Mouse (Mus musculus) testis, postnatal 10 days (tissue): Measurements from ENCODE around the gene Gpr31b.
A peak's percentile ranks its signal among the peaks of the same experiment; 100 is the strongest.
"Not testable (repeated sequence)": the region's sequence is repeated elsewhere in the genome, so short reads cannot be mapped to it uniquely, and the experiment has no call there.

ENCODE experiments used
- DNase-seq: peaks from one replicate; pipeline ENCODE4 v3.0.0; 2021; ENCODE audit warnings: low spot score

The Gpr31b gene

DNA sequence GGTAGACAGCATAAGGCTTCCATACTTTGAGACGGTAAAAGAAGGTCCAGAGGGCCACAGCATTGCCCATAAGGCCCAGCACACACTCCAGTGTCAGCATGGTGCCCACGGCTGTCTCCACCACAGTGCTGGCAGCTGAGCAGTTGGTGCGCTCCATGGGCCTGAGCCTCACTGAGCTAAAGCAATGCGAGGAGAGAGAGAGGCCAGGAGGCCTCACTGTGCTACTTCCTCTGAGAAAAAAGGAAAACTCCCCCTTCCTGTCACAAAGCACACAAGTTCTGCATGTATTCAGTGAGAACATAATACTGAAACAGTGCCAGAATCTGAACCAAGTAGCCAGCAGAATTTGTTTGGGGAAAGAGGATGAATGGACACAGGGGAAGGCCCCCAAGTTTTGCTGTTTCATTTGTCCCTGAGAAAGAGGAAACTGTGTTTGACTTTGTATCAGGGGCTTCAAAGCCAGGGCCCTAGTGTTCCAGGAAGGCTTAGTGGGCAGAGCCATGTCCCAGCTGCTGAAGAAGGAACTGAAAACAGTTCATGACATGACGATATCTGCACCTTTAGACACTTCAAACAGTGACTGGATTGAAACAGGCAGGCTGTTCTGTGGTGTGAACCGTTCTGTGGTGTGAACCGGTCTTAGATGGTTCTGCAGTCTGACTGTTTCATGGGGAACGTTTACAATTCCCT, at the start of gene Gpr31b:
Gene Gpr31b (minus strand): TSS at position 173 of the 690 bp plus-strand sequence.
- DNase-seq: not testable (repeated sequence)

DNA sequence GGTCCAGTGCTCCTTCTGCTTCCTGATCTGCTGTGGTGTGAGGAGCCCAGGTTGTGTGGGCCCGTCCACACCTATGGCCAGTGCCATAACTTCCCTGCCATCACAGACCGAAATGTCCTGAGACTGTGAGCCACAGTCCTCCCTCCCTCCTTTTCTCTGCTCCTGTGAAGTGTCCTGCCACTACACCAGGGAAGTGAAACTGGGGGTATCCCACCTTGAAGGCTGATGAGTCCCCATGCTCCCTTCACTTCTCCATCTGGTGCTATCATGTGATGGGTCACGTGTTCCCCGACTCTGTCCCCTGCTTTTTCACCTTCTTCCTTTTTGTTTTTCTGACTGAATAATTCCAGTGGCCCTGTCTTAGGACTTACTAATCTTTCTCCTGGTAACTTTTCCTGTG, 40.9 kb upstream of the Gpr31b start:
- not testable (repeated sequence) for DNase-seq

DNA sequence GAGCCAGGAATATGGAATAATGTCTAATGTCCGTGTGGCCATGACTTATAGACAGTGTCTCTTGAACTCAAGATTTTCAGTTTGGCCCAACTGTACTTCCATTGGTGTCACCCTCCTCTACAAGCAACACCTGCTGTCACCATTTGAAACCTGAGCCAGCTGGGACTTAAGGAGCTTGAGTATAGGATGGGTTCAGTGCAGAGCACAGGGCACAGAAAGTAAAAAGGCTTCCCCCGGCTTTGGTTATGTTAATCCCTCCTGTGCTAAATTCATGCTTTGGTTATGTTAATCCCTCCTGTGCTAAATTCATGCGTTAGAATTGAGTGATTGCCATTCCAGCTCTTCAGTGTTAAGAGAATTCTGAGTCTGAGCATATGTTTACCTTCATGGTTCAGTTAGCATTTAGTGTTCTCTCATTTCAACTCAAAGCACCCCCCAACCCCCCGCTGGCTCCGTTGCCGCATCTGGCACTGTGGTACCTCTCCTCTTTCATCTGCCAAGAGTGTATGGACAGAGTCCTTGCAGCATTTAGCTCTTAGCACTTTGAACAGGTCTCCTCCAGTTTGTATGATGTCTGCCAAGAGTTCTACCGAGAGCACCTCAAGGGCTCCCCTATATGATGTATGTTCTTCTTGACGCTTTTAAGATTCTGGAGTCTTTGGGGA, 40.1 kb upstream of the Gpr31b start:
- DNase-seq: not testable (repeated sequence)

DNA sequence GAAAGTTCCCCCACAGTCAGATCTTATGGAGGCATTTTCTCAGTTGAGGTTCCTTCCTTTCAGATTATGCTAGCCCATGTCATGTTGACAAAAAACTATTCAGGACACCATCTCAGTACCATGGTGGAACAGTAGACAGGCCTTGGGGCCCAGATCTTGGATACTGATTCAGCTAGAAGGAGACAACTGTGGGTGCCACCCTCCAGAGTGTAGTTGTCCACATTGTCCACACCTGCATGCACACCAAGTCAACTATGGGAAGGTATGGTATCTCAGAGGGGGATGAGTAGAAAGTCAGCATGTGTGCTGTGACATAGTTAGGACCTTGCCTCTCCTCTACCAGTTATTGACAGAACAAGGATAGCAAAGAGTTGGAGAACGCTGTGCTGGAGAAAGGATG, 39.4 kb upstream of the Gpr31b start:
- not testable (repeated sequence) for DNase-seq

DNA sequence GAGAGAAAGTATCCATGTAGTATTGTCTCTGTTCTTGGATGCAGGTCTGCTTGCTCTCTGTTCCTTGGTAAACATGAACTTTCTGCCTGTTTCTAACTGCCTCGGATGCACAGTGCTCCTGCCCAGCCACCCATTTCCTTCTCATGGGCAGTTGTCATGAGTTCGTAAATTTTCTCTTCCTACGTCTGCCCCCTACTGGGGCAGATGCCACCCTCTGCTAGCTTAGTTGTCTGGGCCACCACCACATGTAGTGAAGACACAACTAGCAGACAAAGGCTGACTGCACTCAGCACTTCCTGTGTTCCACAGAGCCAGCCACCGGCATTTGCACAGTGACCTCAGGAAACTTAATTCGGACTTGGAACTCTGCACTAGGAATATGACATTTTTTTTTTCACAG, 17.1 kb upstream of the Gpr31b start:
- not testable (repeated sequence) for DNase-seq

DNA sequence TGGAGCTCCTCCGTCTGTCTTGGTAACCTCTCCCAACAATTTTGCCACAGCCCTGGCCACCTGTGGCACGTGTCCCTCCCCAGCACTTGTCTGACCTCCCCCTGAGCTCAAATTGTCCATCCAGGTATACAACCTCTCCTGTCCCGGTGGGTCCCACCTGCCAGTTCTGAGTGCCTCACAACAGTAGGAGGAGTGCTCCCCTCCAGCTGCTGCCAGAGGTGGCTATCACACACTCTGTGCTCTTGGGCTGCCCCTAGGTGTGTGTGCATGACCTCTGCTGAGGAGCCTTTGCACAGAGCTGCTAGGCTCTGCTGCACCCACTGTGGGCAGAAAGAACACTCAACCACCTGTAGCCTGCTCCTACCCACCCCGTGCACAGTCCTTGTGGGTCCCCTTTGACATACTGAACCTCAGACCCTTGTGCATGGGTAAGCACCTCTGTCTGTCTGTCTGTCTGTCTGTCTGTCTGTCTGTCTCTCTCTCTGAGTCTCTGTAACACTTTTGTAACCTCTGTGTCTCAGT, 15.8 kb upstream of the Gpr31b start:
- not testable (repeated sequence) for DNase-seq

DNA sequence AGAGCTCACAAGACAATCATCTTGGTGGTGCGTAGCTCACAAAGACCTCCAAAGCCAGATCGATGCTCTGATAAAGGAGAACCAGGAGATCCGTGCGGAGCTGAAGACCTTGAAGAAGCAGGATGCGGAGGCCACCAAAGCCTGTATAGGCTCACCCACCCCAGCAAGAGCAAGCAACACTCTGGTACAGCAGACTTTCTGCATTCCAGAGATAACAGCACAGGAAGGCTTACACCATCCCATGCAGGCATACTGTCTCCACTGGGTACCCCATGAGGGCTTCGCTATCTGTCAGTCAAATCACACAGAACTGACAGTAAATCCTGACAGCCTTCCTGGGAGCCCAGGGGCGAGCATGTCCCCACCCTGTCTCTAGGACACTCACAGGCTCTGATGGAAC, 10.8 kb upstream of the Gpr31b start:
- not testable (repeated sequence) for DNase-seq

DNA sequence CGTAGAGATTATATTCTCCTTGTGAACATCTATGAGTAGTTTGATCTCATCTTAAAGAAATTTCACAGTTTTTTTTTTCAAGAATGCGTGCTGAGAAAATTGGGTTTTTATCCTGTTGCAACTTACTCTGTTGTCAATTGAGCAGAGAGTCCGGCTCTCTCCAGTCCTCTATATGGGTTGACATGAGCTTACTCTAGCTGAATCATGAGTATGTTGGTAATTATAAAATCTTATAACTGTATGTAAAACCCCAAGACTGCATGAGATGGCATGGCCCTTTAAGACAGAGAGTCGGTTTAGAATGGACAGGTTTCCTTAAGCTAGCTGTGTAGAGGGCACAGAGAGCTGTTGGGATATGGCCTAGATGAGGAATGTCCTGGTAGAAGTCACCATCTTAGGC, 8.7 kb upstream of the Gpr31b start, which contains the start of gene Tcp10b:
Gene Tcp10b (plus strand): TSS at position 301 of the 400 bp plus-strand sequence.
- DNase-seq: not testable (repeated sequence)

DNA sequence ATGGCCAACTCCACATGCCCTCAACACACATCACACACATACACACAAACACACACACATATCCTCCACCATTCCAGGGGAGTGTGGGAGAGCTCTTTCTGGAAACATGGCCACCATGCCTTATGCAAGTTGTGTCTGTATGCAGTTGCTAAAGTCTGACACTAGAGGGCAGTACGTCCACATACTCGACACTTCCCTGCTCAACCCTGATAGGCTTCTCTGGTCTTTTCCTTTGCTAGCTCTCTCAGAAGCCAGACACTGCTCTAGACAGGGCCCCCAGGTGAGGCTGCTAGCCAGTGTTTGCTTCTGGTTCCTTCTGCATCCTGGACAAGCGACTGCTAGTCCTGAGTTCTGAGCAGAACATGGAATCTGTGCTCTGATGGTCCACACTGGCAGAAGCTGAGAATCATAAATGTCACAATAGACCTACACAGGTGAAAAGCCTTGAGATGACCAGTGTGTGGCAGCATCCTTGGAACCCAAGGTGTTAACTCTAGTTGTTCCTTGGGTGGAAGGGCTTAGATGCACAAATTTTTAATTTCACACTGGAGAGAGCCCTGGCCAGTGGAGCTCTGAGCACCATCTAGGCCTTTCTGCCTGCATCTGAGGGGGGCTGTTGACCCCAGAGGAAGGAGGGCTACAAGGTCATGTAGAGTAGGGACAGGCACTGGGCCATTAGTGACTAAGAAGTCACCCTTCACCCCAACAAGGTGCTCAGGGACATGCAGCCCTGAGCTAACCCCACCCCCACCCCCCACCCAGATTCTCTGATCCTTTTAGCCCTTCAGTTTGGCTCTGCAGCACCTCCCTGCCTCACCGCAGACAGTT, 8.0 kb downstream of the Gpr31b start:
- DNase-seq: peak; percentile 46

DNA sequence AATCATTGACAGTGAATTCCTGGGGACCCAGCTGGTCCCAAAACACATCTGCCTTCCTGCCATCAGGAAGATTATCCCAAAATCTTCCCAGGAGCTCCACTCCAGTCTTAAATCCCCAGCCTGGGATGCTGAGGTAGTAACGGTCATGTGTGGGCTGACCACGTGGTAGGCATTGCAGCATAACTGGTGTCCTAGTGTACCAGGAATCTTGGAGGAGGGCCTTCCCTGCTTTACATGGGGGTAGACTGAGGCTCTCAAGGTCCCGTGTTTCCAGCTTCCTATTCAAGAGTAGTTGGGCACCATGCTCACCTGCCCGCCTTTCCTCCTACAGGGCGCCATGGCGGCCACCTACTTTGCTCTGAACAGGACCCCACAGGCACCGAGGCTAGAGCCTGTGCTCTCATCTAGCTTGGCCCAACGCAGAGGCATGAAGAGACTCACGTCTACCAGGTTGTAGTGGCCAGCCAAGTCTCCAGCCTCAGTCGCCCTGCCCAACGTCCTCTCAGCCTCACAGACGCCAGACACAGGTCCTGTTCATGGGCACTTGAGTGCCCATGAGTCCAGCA, 15.4 kb downstream of the Gpr31b start:
- DNase-seq: not testable (repeated sequence)

DNA sequence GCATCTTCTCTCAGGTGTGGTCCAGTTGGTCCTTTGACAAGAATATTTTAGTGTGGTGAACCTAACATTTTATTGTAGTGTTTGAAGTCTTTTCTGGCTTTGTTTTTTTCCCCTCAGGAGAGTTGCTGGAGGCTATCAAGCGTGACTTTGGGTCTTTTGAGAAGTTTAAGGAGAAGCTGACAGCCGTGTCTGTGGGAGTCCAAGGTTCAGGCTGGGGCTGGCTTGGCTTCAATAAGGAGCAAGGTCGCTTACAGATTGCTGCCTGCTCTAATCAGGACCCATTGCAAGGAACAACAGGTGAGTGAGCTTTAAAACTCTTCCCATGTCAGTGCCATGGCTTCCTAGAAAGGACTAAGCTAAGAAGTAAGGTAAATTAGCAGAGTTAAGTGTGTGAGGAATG, 38.8 kb downstream of the Gpr31b start:
- no peak for DNase-seq

DNA sequence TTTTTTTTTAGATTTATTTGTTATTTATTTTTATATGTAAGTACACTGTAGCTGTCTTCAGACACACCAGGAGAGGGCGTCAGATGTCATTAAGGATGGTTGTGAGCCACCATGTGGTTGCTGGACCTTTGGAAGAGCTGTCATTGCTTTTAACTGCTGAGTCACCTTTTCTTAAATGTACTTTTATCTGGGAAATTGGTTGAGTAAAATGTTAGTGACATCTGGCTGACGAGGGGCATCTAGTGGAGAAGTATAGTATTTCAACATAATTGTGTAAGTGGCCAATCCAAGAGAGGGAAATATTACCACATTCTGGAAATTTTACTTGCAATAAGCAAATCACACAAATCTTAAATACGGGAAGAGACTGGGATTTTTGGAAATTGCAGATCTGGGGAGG, 42.2 kb downstream of the Gpr31b start:
- DNase-seq: no peak

DNA sequence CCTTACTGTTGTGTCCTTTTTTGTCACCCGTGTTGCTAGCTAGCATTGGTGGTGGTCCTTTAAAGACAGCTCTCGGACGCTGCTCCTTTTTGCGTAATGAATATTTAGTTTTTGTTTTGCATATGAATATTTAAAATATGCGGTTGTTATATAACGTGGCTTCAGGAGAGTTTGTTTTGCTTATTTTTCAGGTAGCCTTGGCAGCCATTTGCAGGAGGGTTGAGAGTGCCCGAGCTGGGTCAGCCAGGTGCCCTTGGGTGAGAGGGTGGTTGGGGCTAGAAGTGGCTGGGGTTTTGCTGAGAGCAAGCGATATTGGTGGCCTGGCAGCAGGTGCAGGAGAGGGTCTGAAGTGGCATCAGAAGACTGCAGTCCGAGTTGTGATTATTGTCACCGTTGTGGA, 43.6 kb downstream of the Gpr31b start:
- DNase-seq: peak; percentile 47

DNA sequence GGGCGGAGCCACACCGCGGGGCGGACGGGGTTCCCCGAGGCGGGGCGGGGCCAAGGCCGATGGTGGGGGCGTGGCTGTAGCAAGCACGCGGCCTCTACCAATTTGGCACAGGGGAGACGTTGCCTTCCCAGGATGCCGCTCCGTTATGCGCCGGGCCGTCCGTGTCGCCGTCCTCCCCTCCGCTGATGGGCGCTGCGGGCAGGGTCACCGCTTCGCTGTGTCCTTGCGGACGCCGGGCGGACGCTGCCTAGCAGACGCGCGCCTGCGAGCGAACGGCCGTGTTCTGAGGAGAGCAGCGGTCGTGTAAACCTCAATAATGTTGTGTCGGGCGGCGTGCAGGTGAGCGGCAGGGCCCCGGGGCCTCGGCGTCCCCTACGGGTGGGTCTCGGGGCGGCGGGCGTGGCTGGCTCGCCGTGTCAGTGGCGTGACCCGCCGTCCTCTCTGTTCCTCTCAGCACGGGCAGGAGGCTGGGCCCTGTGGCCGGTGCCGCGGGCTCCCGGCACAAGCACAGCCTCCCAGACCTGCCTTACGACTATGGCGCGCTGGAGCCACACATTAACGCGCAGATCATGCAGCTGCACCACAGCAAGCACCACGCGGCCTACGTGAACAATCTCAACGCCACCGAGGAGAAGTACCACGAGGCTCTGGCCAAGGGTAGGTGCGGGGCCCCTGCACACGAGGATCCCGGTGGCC, 44.2 kb downstream of the Gpr31b start:
- DNase-seq: peak; percentile 100

DNA sequence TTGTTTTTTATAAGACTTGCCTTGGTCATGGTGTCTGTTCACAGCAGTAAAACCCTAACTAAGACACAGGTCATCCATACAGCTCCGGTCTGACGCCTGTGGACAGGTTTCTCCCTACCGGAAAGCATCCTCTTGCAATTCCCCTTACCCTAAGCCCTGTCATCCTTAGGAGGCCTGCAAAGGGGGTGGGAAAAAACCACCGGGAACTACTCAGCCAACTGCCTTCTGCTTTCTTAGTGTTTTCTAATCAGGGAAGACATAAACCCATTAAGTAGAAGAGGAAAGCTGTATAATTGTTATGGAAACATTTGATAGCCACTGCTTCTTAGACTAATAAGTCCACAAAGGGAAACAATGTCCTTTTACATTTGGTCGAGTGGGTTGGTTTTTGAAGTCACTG, 45.1 kb downstream of the Gpr31b start:
- DNase-seq: no peak

DNA sequence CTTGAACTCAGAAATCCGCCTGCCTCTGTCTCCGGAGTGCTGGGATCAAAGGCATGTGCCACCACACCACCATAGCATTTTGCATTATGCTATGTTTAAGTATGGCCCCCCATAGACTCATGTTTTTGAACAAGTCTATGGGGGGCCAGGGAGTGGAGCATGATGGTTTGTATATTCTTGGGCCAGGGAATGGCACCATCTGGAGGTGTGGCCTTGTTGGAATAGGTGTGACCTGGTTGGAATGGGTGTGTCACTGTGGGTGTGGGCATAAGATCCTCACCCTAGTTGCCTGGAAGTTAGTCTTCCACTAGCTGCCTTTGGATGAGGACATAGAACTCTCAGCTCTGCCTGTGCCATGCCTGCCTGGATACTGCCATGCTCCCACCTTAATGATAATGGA, 45.5 kb downstream of the Gpr31b start, which contains the start of gene Sod2:
Gene Sod2 (plus strand): TSS at position 301 of the 400 bp plus-strand sequence.
- not testable (repeated sequence) for DNase-seq

DNA sequence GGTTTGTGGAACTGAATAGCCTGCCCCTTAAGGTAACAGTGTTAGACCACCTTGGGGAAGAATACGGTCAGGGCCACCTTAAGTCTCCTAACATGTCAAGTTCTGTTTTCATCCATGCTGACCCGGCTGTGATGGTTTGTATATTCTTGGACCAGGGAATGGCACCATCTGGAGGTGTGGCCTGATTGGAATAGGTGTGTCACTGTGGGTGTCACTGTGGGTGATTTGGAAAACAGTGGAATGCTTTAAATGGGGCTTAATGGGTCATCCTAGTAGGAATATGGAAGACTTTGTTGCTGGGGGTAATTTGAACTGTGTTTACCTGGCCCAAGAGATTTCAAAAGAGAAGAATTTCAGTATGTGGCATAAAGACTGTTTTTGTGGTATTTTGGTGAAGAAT, 47.7 kb downstream of the Gpr31b start:
- DNase-seq: not testable (repeated sequence)

DNA sequence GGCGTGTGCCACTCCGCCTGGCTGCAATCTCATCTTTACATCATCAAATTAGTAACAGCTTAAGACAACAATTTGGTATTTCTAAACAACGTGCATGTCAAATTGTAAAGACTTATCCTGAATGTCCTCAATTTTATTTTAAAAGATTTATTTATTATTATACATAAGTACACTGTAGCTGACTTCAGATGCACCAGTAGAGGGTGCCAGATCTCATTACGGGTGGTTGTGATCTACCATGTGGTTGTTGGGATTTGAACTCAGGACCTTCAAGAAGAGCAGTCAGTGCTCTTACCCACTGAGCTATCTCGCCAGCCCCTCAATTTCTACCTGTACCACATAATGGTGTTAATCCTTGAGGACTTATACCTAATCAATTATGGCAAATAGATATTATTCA, 49.9 kb downstream of the Gpr31b start:
- DNase-seq: not testable (repeated sequence)
